Mouse (Mus musculus) frontal cortex, adult 2 months (tissue): ENCODE results near the gene Astn2. TPM values are rescaled to one million over a fixed set of nuclear protein-coding genes. Genes with fewer than 3 reads are reported as not detected.

ENCODE experiments used
- DNase-seq, 2 experiments: peaks; one replicate each; pipeline ENCODE4 v3.0.0; 2022; ENCODE audit warnings: low spot score in 1 of 2; ENCODE audit errors: extremely low spot score in 1 of 2
- polyA plus RNA-seq: library from polyadenylated mRNA; depleted of rRNA; stranded (reverse); fragments of >200 nt; gene quantifications from 2 replicates; pipeline ENCODE4 v1.2.3, GENCODE M21; 2012

Astn2 gene
- polyA plus RNA-seq, 1 experiment = 18.2 TPM

GRCm38 (mm10) chr4:65888332-65888993 is 515.9 kb downstream of the Astn2 start:
- no peak for DNase-seq

- no peak for DNase-seq
These were observed 517.5 kb downstream of the Astn2 start for GRCm38 (mm10) chr4:65886862-65887261.

GRCm38 (mm10) chr4:65885921-65886320 is 518.5 kb downstream of the Astn2 start:
- DNase-seq = peak; percentile 32 to 55

- no peak for DNase-seq
These were observed 530.1 kb downstream of the Astn2 start for GRCm38 (mm10) chr4:65874236-65874781.

- DNase-seq = no peak
These were observed 539.9 kb downstream of the Astn2 start for GRCm38 (mm10) chr4:65864551-65864950.

- no peak for DNase-seq
These were observed 561.2 kb downstream of the Astn2 start for GRCm38 (mm10) chr4:65843191-65843590.

GRCm38 (mm10) chr4:65839550-65840000 is 564.8 kb downstream of the Astn2 start:
- DNase-seq = peak; percentile 44 to 47

- DNase-seq = no peak
These were observed 565.6 kb downstream of the Astn2 start for GRCm38 (mm10) chr4:65838781-65839180.

GRCm38 (mm10) chr4:65832971-65833370 is 571.4 kb downstream of the Astn2 start:
- DNase-seq = no peak

- DNase-seq = no peak
These were observed 572.5 kb downstream of the Astn2 start for GRCm38 (mm10) chr4:65831872-65832271.

- DNase-seq = no peak
These were observed 573.9 kb downstream of the Astn2 start for GRCm38 (mm10) chr4:65830495-65830894.

GRCm38 (mm10) chr4:65821070-65821469 is 583.3 kb downstream of the Astn2 start:
- DNase-seq = no peak

- no peak for DNase-seq
These were observed 584.2 kb downstream of the Astn2 start for GRCm38 (mm10) chr4:65820236-65820635.

- no peak for DNase-seq
These were observed 584.6 kb downstream of the Astn2 start for GRCm38 (mm10) chr4:65819835-65820234.

GRCm38 (mm10) chr4:65814176-65814535 is 590.3 kb downstream of the Astn2 start:
- DNase-seq = no peak

GRCm38 (mm10) chr4:65813500-65814175 is 590.8 kb downstream of the Astn2 start:
- no peak for DNase-seq

GRCm38 (mm10) chr4:65807341-65807740 is 597.1 kb downstream of the Astn2 start:
- DNase-seq = no peak

GRCm38 (mm10) chr4:65801204-65801603 is 603.2 kb downstream of the Astn2 start:
- DNase-seq = no peak

- peak in 1 of 2 experiments; percentile 52 for DNase-seq
These were observed 613.4 kb downstream of the Astn2 start for GRCm38 (mm10) chr4:65791051-65791450.

GRCm38 (mm10) chr4:65773368-65774010 is 630.9 kb downstream of the Astn2 start:
- DNase-seq = peak in 1 of 2 experiments; percentile 50

- no peak for DNase-seq
These were observed 633.5 kb downstream of the Astn2 start for GRCm38 (mm10) chr4:65770952-65771351.
